Mouse (Mus musculus): ENCODE results near the gene Slc10a1. TPM values are rescaled to one million over a fixed set of nuclear protein-coding genes. Genes with fewer than 3 reads are reported as not detected.

The Slc10a1 gene
- not detected for polyA plus RNA-seq (2014; fragmentation: Illumina TruSeq; extraction: RNeasy Lipid Tissue Mini Kit (QIAGEN cat#74804); ENCODE audit: low replicate concordance)

GRCm38 (mm10) chr12:80968605-80969004 lies at the start of gene Slc10a1:
Gene Slc10a1 (minus strand): TSS chr12:80968705.

GRCm38 (mm10) chr12:80945334-80945995 lies 23.0 kb downstream of the Slc10a1 start, which contains the start of gene Srsf5:
Gene Srsf5 (plus strand): TSS chr12:80945504.

Other genes with a start within 250 kb of the Slc10a1 start
- 0.11 TPM for gene Ccdc177, start 208.0 kb downstream of the Slc10a1 start, polyA plus RNA-seq (2014; fragmentation: Illumina TruSeq; extraction: RNeasy Lipid Tissue Mini Kit (QIAGEN cat#74804); ENCODE audit: low replicate concordance)
- 49.9 TPM for gene Susd6, start 178.2 kb downstream of the Slc10a1 start, polyA plus RNA-seq (2014; fragmentation: Illumina TruSeq; extraction: RNeasy Lipid Tissue Mini Kit (QIAGEN cat#74804); ENCODE audit: low replicate concordance)
- gene Srsf5, start 23.2 kb downstream of the Slc10a1 start, polyA plus RNA-seq (2014; fragmentation: Illumina TruSeq; extraction: RNeasy Lipid Tissue Mini Kit (QIAGEN cat#74804); ENCODE audit: low replicate concordance) = 701 TPM
- 0.63 TPM for gene Smoc1, start 58.1 kb upstream of the Slc10a1 start, polyA plus RNA-seq (2014; fragmentation: Illumina TruSeq; extraction: RNeasy Lipid Tissue Mini Kit (QIAGEN cat#74804); ENCODE audit: low replicate concordance)

Measured in small intestine, adult 10 weeks (tissue).